In genomic region chr12:76844346-76845061, GRCm38 (mm10) we compare ENCODE assay signal across 14 mouse cellular contexts. TPM values are rescaled to one million over a fixed set of nuclear protein-coding genes. Genes with fewer than 3 reads are reported as not detected.
"Had no signal": no experiment of that assay in that cellular context is flagged by ENCODE, and none has a peak within 500 bp of the region (broad histone marks: within the 10 kb centered on the region; RNA-seq: fewer than 3 reads in every experiment).

No protein-coding gene starts in this region.

- H3K27me3 ChIP-seq: limb, embryonic 13.5 days; midbrain, embryonic 13.5 days; neural tube, embryonic 13.5 days had no signal

- H3K9ac ChIP-seq: limb, embryonic 13.5 days; liver, embryonic 14.5 days; midbrain, embryonic 13.5 days; neural tube, embryonic 13.5 days had no signal

- H3K4me2 ChIP-seq: limb, embryonic 13.5 days; midbrain, embryonic 13.5 days; neural tube, embryonic 13.5 days had no signal

- H3K9me3 ChIP-seq: limb, embryonic 13.5 days; midbrain, embryonic 13.5 days; neural tube, embryonic 13.5 days had no signal

- H3K4me3 ChIP-seq: limb, embryonic 13.5 days; midbrain, embryonic 13.5 days; neural tube, embryonic 13.5 days had no signal

- DNase-seq: kidney, adult 8-10 months; kidney, postnatal 36 days; layer of hippocampus, adult 9-11 months; layer of hippocampus, postnatal 36 days; left cerebral cortex, postnatal 4 days; lung, adult 18-20 months; right cerebral cortex, postnatal 14 days had no signal

- ATAC-seq: intestine, postnatal 0 days; midbrain, embryonic 13.5 days had no signal

- H3K4me1 ChIP-seq: limb, embryonic 13.5 days; midbrain, embryonic 13.5 days; neural tube, embryonic 13.5 days had no signal

- H3K27ac ChIP-seq: limb, embryonic 13.5 days; liver, embryonic 14.5 days; midbrain, embryonic 13.5 days; neural tube, embryonic 13.5 days had no signal

RNA-seq across cellular contexts. Expression of gene Rab15, which starts 21.8 kb away (rescaled TPM):
- total RNA-seq: liver, adult 2 months; megakaryocyte-erythroid progenitor cell, adult 5-6 weeks had no signal
- polyA plus RNA-seq: liver, adult 2 months had no signal

RNA-seq across cellular contexts. Expression of gene Gpx2, which starts 49.1 kb away (rescaled TPM):
- total RNA-seq: left cerebral cortex, postnatal 4 days; megakaryocyte-erythroid progenitor cell, adult 5-6 weeks had no signal
- polyA plus RNA-seq: midbrain, embryonic 13.5 days had no signal
